Mouse (Mus musculus): ENCODE results near the gene Vkorc1l1.
A peak's percentile ranks its signal among the peaks of the same experiment; 100 is the strongest.

Vkorc1l1 gene

DNA sequence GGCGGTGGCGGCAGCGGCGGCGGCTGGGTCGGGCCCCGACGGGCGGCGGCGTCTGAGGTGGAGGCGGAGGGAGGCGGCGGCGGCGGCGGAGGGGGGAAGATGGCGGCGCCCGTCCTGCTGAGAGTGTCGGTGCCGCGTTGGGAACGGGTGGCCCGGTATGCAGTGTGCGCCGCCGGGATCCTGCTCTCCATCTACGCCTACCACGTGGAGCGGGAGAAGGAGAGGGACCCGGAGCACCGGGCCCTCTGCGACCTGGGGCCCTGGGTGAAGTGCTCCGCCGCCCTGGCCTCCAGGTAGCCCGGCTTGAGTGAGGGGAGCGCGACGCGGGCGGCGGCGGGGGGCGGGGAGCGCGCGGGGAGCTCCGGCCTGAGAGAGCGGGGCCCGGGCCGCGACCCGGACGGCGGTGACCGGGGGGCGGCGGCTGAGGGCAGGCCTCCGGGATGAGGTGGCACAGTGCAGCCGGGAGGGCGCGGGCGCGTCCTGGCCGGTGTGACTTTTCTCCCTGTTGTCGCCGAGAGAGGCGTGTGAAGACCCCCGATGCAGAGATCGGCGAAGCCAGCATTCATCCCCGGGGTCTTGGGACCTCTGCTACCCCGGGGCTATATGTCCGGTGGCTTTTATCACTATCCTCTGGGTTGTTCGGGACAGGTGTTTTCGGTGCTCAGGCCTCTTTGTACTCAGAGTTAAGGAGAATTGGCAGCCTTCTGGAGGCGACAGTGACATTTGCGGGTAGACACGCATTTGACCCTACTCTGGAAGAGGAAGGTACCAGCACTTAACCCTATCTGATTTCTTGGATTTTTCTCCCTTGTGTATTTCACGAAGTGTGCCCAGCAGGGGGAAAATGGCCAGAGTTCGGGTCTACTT lies 536 bp downstream of the Vkorc1l1 start:
- peak; percentile 21 for DNase-seq (ENCODE audit: low read depth, low spot score)

DNA sequence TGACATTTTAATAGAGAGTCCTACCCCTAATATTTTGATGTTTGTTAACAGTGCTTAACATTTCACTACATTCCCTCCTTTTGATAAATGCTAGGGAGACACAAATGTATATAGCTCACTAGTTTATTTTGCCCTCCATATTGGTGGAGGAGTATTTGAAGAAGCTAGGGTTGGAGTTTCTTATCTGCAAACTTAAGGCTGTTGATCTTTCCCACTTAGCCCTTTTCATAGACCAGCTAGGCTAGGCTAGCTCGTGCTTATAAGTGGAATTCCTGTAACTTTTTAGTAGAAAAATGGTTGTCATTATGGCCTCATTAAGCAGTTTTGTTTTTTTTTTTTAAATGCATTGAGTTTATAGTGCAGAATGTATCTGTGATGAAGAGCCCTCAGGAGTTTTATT lies 1.6 kb downstream of the Vkorc1l1 start:
- no peak for DNase-seq (ENCODE audit: low read depth, low spot score)

DNA sequence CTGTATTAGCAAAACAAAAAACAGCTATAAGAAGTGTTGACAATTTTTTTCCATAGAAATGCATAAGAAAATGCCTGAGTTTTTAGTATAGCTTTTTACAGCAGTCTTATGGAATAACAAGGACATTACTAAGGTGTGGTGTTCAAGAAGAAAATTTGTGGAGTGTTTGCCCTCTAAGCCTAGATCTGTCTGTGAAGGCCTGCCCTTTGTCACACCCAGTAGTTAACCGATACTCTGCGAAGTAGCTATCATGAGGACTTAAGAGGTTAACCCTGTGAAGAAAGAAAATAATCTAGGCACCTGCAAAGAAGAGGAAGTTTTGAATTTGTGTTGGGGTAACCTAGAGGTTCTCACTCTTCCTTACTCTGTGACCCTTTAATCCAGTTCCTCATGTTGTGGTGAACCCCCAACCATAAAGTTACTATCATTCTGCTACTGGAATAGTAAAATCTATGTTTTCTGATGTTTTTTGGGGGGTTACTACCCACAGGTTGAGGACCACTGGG lies 5.8 kb downstream of the Vkorc1l1 start:
- DNase-seq (ENCODE audit: low read depth, low spot score), result no peak

DNA sequence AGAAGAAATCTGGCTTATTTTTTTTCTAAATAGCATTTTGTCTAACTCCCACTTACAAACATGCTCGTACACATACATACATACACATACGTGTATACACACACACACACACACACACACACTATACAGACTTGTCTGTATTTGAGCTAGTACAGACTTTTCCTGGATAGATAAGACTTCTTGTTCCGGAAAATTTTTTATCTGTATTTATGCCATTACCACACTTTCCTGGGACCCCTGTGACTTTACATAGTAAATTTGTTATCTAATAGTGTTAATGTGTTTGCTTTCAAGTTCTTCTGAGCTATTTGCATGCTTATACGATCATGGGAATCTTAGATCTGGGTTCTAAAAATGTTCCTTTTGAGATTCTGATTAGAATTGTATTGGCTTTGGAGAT lies 10.4 kb downstream of the Vkorc1l1 start:
- no peak for DNase-seq (ENCODE audit: low read depth, low spot score)

DNA sequence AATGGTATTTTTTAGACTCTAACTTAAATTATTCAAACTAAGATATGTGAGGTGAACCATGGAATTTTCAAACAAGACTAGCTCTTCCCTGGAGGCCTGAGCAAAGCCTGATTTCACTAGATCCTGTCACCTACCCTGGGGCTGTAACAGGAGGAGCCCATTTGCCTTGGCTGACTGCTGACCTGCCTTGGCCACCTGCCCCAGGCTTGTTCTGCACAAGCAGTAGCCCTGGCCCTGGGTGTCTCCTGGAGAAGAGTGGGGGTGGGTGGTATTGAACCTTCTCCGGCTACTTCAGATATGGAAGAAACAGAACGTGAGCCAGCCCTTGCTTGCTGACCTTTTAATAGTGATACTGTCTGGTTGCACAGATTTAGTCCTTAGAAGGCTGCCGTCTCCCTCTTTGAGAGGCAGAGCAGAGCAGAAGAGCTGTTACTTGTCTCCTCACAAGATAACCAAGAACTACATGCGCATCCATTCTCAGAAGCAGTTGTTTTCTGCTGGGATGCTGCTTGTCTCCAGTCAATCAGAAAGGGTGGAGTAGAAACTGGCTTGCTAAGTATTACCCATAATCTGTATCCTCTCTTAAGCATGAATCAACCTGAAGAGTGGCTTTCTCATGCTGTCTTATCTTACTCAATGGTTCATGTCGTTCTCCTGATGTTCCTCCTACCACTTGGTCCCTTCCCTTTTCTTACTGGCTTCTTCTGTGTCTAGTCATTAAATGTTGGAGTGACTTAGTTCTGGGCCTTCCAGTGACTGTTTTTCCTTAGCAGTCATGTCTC lies 12.9 kb downstream of the Vkorc1l1 start:
- DNase-seq (ENCODE audit: low read depth, low spot score), result peak; percentile 47

DNA sequence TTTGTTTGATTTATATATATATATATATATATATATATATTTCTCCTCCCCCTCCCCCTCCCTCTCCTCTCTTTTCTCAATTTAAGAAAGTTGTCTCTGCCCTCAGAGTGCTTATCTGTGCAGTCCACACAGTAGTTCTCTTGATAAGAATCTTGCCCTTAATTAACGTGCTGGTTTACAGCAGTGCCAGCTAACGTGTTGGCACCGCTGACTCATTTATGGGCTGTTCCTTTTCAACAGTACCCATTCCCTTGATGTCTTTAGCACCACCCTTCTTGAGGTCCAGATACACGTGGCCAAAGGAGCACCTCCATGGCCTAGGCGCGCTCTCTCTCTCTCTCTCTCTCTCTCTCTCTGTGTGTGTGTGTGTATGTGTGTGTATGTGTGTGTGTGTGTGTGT lies 14.0 kb downstream of the Vkorc1l1 start:
- DNase-seq (ENCODE audit: low read depth, low spot score), result no peak

DNA sequence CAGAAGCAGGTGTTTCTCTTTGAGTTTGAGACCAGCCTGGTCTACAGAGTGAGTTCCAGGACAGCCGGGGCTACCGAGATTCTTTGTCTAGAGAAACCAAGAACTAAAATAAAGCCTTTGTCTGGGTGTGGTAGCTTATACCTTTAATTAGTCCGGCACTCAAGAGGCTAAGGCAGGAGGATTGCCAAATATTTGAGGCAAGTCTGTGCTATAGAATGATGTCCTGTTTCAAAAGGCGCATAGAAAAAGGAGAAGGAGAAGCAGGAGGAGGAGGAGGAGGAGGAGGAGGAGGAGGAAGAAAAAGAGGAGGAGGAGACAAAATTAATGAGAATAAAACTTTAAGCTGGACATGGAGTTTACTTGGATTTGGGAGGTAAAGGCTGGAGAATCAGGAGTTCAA lies 21.5 kb downstream of the Vkorc1l1 start:
- no peak for DNase-seq (ENCODE audit: low read depth, low spot score)

DNA sequence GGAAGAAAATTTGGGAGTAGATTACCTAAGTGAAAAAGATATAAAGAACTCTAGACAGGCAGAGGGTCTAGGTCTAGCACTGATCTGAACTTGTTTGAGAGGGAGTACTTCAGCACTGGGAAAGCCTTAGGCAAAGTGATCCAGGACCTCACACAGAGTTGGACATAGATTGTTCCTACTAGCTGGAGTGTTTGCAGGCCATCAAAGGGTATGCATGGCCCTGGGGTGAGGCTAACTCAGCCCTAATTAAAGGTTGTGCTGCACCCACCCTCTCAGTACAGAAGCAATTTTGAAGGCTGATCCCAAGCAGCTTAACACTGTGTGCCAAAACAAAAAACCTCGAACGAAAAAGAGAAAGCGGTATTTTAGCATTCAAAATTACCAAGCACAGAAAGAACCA lies 24.7 kb downstream of the Vkorc1l1 start:
- DNase-seq (ENCODE audit: low read depth, low spot score), result no peak

DNA sequence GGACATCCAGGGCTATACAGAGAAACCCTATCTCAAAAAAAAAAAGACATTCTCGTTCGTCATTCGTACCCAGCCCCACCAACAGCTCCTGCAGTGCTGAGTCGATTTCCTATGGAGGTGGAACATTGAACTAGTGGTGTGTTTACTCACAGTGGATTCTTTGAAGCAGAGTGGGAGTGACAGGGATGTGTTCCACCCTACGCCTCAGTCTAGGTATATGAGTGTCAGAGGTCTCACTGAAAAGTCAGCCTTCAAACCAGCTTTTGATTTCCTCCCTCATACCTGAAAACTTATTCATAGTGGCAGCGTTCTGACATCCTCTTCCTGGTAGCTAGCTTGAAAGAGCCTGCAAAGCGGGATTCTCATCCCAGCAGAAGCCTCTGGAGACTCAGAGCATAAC lies 26.6 kb downstream of the Vkorc1l1 start:
- peak; percentile 10 for DNase-seq (ENCODE audit: low read depth, low spot score)

DNA sequence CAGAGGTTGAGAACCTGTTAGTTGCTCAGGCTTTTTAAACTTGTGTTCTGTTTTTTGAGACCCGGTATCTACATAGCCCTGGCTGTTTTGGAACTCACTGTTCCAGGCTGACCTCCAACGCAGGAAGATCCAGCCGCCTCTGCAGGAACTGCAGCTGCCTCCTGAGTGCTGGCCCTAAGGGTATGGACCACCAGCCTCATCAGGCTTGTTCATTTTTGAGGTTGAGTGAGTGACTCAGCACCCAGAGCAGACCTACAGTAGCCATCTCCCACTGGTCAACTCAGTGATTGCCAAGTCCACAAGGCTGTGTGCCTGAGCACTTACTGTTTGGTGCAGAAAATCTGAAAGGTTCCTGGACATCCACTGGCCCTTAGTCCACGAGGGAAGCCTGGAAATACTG lies 29.7 kb downstream of the Vkorc1l1 start:
- DNase-seq (ENCODE audit: low read depth, low spot score), result no peak

DNA sequence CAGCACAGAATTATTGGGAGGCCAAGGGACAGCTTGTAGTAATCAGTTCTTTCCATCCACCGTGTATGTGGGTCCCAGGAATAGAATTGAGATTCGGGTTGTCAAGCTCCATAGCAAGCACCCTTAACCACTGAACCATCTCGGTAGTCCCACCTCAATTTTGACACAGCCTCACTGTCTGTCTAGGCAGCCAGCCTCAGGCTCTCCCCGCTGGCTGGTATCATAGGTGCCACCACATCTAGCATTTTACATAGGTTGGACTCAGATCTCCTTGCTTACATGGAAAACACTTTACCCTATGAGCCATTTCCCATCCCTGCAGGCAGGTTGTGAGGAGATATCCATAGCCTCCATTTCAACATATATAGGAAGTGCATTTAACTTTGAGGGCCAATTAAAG lies 32.6 kb downstream of the Vkorc1l1 start:
- DNase-seq (ENCODE audit: low read depth, low spot score), result no peak

DNA sequence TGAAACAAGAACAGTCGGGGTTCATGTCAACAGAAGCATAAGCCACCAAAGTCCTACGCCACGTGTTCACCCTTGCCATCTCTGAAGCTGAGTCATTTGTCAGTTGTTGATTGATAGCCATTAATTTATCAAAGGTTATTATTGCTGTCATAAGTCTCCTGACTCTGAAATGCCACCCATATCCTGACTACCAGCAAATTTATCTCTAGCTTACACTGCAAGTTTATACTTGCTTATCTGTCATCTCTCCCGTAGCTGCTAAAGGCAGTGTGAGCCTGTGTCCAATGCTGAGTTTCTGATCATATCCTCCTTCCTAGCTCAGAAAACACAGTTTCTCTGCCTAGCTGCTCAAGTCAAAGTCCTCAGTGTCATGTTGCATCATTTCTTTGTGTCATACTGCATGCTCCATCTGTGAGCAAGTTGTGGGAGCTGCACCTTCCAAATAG lies 33.1 kb downstream of the Vkorc1l1 start:
- no peak for DNase-seq (ENCODE audit: low read depth, low spot score)

DNA sequence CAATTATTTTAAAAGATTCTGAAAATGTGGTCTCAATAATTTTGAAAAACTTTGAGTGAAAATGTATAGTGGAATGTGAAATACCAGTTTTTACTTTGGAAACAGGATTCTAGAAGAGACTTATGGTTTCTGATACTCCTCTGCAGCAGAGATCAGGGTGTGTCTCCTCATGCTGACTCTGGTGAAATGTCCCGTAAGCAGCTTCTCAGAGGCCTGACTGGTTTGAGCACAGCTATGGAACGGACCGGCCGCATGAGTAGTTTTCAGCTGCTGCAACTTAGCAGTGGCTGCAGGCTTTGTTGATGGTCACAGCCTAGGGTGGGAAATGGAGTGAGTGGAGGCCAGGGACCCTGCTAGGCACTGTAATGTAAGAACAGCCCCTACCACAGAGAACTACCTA lies 36.0 kb downstream of the Vkorc1l1 start:
- no peak for DNase-seq (ENCODE audit: low read depth, low spot score)

DNA sequence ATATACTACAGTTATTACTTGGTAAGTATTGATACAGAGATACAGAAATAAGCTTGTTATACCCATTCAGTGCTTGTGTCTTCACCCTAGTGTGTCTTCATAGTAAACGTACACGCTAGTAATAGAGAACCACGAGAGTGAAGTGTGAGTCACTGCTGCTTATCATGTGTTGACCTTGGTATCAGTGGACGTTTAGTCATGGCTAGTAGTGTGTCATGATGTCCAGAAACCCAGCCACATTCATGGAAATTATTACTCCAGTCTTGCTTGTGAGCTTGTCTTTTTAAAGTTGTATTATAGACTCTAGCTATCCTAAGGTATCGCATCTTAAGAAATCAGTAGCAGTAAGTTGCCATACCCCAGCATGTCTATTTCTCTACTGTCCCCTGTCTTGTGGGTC lies 36.8 kb downstream of the Vkorc1l1 start:
- DNase-seq (ENCODE audit: low read depth, low spot score), result no peak

DNA sequence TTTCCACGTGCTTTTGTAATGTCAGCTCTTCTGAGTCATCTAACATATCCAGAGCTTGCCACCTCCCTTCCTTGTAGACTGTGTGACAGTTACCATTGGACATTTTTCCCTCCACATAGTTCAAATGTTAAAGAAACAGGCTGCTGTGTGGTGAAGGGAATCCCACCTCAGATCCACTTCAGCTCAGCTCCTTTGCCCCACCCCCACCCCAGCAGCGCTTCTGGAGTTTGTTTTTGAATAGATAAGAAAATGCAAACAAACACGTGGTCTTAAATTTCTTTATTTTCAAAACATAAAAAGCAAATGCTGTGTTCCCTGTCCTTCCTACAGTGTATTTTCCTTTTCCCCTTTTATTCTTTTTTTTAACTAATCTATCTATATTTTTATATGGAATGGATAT lies 38.4 kb downstream of the Vkorc1l1 start:
- no peak for DNase-seq (ENCODE audit: low read depth, low spot score)

DNA sequence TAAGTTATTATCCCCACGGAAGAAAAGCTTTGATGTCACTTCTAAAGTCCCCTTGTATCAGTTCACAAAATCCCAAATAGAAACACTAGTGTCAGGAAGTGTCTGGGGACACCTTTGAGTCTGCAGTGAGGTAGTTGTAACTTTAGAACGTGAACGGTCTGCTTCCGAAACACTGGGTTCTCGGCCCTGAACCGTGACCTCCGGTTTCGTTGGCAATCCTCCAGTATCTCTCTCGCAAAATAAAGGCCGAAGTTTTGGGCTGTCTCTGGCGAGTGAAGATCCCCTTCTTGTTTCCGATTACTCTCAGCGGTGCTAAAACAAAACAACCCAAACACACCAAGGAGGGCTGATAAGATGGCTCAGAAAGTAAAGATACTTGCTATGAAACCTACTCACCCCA lies 47.6 kb downstream of the Vkorc1l1 start:
- no peak for DNase-seq (ENCODE audit: low read depth, low spot score)

DNA sequence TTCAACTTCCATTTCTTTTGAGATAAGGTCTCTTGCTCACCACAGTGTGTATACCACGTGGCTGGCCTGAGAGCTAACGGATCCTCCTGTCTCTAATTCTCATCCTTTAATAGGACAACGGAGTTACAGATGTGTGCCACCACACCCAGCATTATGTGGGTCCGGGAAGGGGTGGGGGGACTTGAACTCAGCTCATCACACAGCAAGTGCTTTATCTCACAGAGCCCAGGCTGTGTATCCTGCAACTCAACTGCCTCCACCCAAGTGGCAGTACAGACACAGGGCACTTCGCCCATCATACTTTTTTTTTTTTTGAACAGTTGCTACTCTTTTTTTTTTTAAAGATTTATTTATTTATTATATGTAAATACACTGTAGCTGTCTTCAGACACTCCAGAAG lies 50.1 kb downstream of the Vkorc1l1 start:
- DNase-seq (ENCODE audit: low read depth, low spot score), result no peak

DNA sequence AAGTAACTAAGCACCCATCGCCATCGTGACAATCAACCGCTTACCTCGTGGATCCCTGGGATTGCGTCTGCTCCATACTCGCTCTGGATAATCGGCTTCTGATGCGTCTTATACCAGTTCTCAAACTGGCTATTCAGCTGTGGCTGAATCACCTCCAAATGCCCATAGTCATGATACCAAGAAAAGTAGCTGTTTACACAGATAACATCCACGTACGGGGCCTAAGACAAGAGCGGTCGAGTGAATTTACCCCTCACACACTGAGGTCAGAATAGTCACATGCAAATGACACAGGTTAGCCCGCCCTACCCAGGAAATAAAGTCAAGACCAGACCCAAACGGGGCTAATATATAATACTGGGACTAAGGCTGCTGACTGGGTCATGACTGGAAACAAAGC lies 51.6 kb downstream of the Vkorc1l1 start:
- DNase-seq (ENCODE audit: low read depth, low spot score), result no peak

DNA sequence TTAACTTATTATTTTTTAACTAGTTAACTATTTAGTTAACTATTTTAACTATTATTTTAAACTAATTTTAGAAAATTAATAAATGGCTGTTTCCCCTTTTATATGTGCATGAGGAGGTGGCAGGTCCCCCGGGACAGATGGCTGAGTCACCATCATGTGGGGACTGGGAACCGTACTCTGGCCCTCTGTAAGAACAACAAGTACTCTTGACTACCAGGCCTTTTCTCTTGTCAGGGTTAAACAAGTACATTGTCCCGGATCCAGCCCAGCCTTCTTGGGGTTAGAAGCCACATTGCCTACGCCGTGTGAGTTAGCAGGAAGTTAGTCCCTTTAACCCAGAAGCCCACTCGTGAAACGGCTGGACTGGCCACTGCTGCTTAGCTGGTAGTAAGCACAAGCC lies 53.2 kb downstream of the Vkorc1l1 start:
- no peak for DNase-seq (ENCODE audit: low read depth, low spot score)

DNA sequence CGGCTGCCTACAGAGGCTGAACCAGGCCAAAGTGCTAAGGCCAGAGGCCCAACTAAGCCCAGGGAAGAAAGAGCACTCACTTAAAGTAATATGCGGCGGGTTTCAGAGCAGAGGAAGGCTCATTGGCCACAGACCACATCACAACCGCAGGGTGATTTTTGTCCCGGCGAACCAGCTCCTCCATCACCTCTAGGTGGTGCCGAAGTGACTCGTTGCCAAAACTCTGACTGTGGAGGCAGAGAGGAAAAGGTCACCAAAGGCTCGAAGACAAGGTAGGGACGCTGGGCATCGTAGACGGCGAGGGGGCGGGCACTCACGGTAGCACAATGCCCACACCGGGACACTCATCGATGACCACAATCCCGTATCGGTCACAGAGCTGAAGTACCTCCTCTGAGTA lies 55.9 kb downstream of the Vkorc1l1 start:
- no peak for DNase-seq (ENCODE audit: low read depth, low spot score)

DNA sequence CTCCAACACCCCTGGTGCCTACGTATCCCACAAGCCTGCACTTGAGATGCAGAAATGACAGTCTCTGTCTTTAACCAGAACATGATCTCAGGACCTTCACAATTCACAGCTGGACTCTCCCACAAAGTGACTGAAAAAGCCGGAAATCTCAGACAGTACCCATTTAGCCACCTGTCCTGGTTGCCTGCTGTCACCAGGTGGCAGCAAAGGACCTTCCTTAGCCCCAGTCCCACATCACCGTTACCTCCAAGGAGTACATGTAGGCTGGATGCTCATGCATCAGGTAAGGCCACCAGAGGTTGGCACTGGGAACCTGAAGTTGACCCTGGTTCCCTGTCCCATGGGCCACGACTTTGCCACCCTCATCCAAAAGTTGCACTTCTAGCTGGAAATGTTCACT lies 57.3 kb downstream of the Vkorc1l1 start:
- DNase-seq (ENCODE audit: low read depth, low spot score), result peak; percentile 81

DNA sequence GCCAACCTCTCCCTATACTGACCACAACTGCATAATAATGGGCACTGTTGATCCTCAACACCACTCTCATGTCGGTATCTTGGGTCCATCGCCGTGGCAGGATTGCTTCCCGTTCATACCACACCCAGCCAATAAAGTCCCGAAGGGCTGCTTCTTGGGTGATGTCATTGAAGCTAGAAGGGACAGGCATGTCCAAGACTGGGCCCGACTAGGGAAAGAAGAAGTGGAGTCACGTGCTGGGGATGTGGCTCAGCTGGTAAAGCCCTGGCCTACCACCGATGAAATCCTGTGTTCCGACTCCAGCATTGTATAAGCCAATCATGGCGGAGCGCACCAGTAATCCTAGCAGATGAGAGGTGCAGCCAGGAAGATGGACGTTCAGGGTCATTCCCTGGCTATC lies 59.0 kb downstream of the Vkorc1l1 start:
- no peak for DNase-seq (ENCODE audit: low read depth, low spot score)

All from brain, adult 2 months (tissue).